Mouse (Mus musculus) heart, postnatal 36 days (tissue): Measurements from ENCODE around the gene Rnf32. TPM values are rescaled to one million over a fixed set of nuclear protein-coding genes. Genes with fewer than 3 reads are reported as not detected.

Source experiments
- DNase-seq, 2 experiments: peaks; one replicate each; pipeline ENCODE4 v3.0.0; 2021 to 2022
- intact Hi-C: fragments of 180-260 bp; cut with DNase I; formaldehyde crosslinking; loops from one replicate; pipeline ENCODE4 v1.15.1; 2025
- total RNA-seq, 2 experiments: library from RNA; stranded (reverse); gene quantifications; 2 replicates each; pipeline ENCODE4 v1.2.3; 2021

Gene Rnf32
- total RNA-seq, 2 experiments from 2014 or later: 0.60 to 1.3 TPM

GRCm38 (mm10) chr5:29270879-29271278 lies 75.1 kb downstream of the Rnf32 start:
- intact Hi-C loops: no loop called here
- DNase-seq: no peak

- no peak for DNase-seq
- intact Hi-C loops: no loop called here
Observed at GRCm38 (mm10) chr5:29273426-29273825, 77.6 kb downstream of the Rnf32 start.

- DNase-seq: no peak
- intact Hi-C loops: loop anchor here (5.0 kb wide), 1 partner anchor 822 kb away; no protein-coding TSS in a partner anchor
Observed at GRCm38 (mm10) chr5:29274746-29275145, 79.0 kb downstream of the Rnf32 start.

Other genes with a start within 250 kb of the Rnf32 start
- 10 to 100 TPM; 12.5 to 15.2 TPM for gene Lmbr1, start 182.4 kb downstream of the Rnf32 start, total RNA-seq
- 10 to 100 TPM; 12.9 to 13.3 TPM for gene Nom1, start 238.7 kb downstream of the Rnf32 start, total RNA-seq